9 mouse cellular contexts compared by ENCODE assay signal in the genomic region with DNA sequence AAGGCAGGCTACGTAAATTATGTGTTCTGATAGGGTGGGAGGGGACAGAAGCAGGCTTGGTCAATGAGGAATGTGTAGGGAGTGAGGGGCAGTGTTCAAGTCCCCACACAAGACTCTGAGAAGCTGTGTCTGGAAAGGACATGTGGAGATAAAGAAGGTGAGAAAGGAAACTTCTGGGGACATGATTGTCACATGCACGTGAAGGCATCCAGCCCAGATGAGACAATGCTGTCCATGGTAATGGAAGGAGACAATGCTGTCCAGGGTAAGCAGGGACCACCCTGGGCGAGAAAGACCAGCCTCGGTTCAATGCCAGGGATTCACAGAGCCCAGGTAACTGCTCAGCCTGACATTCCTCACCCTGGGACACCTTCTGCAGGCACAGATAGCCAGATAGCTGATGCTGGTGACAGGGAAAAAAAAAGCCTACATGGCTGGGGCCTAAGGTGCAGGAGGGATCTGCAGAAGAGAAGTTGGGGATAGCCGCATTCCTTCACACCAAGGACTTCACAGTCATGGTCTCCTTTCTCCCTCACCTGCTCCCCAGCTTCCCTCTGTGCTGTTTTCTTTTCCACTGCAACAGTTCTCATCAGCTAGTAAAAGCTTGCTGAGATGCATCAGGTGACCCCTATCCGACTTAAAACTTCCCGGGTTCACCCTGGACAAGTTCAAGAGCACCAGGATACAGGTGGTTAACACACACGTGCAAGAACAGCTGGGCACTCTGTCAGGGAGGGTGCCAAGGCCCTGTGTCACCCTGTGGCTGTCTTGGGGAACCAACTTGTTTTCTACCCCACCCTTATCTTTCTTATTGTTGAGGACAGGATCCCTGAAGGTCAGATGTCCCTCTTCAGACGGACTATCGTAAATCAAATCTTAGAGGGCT. TPM values are rescaled to one million over a fixed set of nuclear protein-coding genes. Genes with fewer than 3 reads are reported as not detected.
DNase-seq lines count a peak whose midpoint lies in the region; ATAC-seq and TF ChIP-seq lines count a peak whose summit lies in the region.
"Had no signal": no experiment of that assay in that cellular context is flagged by ENCODE, and none has a peak within 500 bp of the region (broad histone marks: within the 10 kb centered on the region; RNA-seq: fewer than 3 reads in every experiment).

No protein-coding gene starts in this region.

- intact Hi-C loops in heart, postnatal 36 days (cut with DNase I), result loop anchor here (5.0 kb wide), 1 partner anchor 81 kb away; a partner anchor contains a TSS

- DNase-seq in heart, adult 11 months, result peak; percentile 82
- no peak for DNase-seq in heart, postnatal 36 days
- no peak for DNase-seq in midbrain, embryonic 10.5 days (ENCODE audit: low spot score)
- no peak for DNase-seq in liver, embryonic 13.5 days
- DNase-seq in stomach, postnatal 0 days (ENCODE audit: low spot score), result no peak
- no peak for DNase-seq in thymus, postnatal 14 days
- no peak for DNase-seq in urinary bladder, postnatal 36 days (ENCODE audit: low spot score in 2 of 2)

- peaks cover 26% of the 10 kb centered on the region for H3K4me1 ChIP-seq in midbrain, embryonic 10.5 days
- H3K4me1 ChIP-seq in midbrain, embryonic 16.5 days (ENCODE audit: control insufficient read depth, insufficient read depth, low read length), result peaks cover 10% of the 10 kb centered on the region
- H3K4me1 ChIP-seq in liver, embryonic 13.5 days (replicated peaks), result peaks cover 61% of the 10 kb centered on the region
- H3K4me1 ChIP-seq in stomach, postnatal 0 days (replicated peaks; ENCODE audit: control insufficient read depth, insufficient read depth), result no peaks in the 10 kb centered on the region

- H3K27me3 ChIP-seq in midbrain, embryonic 10.5 days (ENCODE audit: low read depth, poor library complexity, severe bottlenecking), result peaks cover 14% of the 10 kb centered on the region
- H3K27me3 ChIP-seq in midbrain, embryonic 16.5 days (ENCODE audit: control insufficient read depth, insufficient read depth, low read depth, low read length), result no peaks in the 10 kb centered on the region
- H3K27me3 ChIP-seq in liver, embryonic 13.5 days, result no peaks in the 10 kb centered on the region
- no peaks in the 10 kb centered on the region for H3K27me3 ChIP-seq in stomach, postnatal 0 days (ENCODE audit: control insufficient read depth, insufficient read depth, low read length)
- H3K27me3 ChIP-seq: CH12.LX had no signal

- H3K4me3 ChIP-seq in midbrain, embryonic 10.5 days, result no peak overlapping the region
- H3K4me3 ChIP-seq in midbrain, embryonic 16.5 days (ENCODE audit: low read depth, low read length), result no peak overlapping the region
- peak overlapping the region; percentile 64 for H3K4me3 ChIP-seq in liver, embryonic 13.5 days (replicated peaks)
- no peak overlapping the region for H3K4me3 ChIP-seq in stomach, postnatal 0 days (ENCODE audit: low read depth, low read length)

- no peak for TF ChIP-seq CTCF in stomach, postnatal 0 days (IDR thresholded peaks at IDR 0.05; ENCODE audit: low read depth)

- H3K36me3 ChIP-seq in midbrain, embryonic 10.5 days, result no peaks in the 10 kb centered on the region
- no peaks in the 10 kb centered on the region for H3K36me3 ChIP-seq in midbrain, embryonic 16.5 days (ENCODE audit: control insufficient read depth, insufficient read depth, low read length)
- peaks cover 12% of the 10 kb centered on the region for H3K36me3 ChIP-seq in liver, embryonic 13.5 days
- H3K36me3 ChIP-seq in stomach, postnatal 0 days (ENCODE audit: control insufficient read depth, insufficient read depth, low read length), result no peaks in the 10 kb centered on the region

- no peak for ATAC-seq in midbrain, embryonic 16.5 days
- ATAC-seq in liver, embryonic 13.5 days (ENCODE audit: low read depth), result no peak
- no peak for ATAC-seq in stomach, postnatal 0 days (ENCODE audit: low FRiP score, low TSS enrichment)

- no peaks in the 10 kb centered on the region; the same call in 1 of the 2 replicates for H3K9me3 ChIP-seq in midbrain, embryonic 10.5 days (replicated peaks)
- H3K9me3 ChIP-seq in midbrain, embryonic 16.5 days (replicated peaks; ENCODE audit: control insufficient read depth, low read length, poor library complexity, severe bottlenecking), result no peaks in the 10 kb centered on the region
- no peaks in the 10 kb centered on the region for H3K9me3 ChIP-seq in liver, embryonic 13.5 days (replicated peaks)
- H3K9me3 ChIP-seq in stomach, postnatal 0 days (ENCODE audit: control insufficient read depth, low read length), result no peaks in the 10 kb centered on the region

- 78% methylated on average over 10 of the region's 10 CpGs for WGBS in midbrain, embryonic 10.5 days
- 81% methylated on average over 10 of the region's 10 CpGs for WGBS in midbrain, embryonic 16.5 days
- WGBS in liver, embryonic 13.5 days (ENCODE audit: insufficient replicate concordance), result 74% methylated on average over 10 of the region's 10 CpGs
- WGBS in stomach, postnatal 0 days, result 69% methylated on average over 10 of the region's 10 CpGs

- H3K27ac ChIP-seq in midbrain, embryonic 10.5 days (replicated peaks), result peak overlapping the region; percentile 76
- H3K27ac ChIP-seq in midbrain, embryonic 16.5 days (ENCODE audit: low read length), result no peak overlapping the region
- peak overlapping the region; percentile 85 for H3K27ac ChIP-seq in liver, embryonic 13.5 days
- no peak overlapping the region for H3K27ac ChIP-seq in stomach, postnatal 0 days (replicated peaks)

- no peak for TF ChIP-seq EP300 in stomach, postnatal 0 days (optimal IDR thresholded peaks at IDR 0.05)

- no peak overlapping the region for H3K9ac ChIP-seq in midbrain, embryonic 16.5 days (ENCODE audit: low read depth, low read length)
- H3K9ac ChIP-seq in liver, embryonic 13.5 days, result peak overlapping the region; percentile 78
- no peak overlapping the region for H3K9ac ChIP-seq in stomach, postnatal 0 days (ENCODE audit: low read length)

- H3K4me2 ChIP-seq in midbrain, embryonic 16.5 days (ENCODE audit: low read length), result no peak overlapping the region
- peak overlapping the region; percentile 91 for H3K4me2 ChIP-seq in liver, embryonic 13.5 days
- H3K4me2 ChIP-seq in stomach, postnatal 0 days (replicated peaks; ENCODE audit: low read depth), result peak overlapping the region; percentile 67

RNA-seq across cellular contexts. Expression of a gene that starts 21.9 kb away (rescaled TPM):
- 1 to 10 TPM; 1.4 to 2.3 TPM for total RNA-seq in heart, postnatal 36 days (2021)
- 0.15 and 0.41 TPM in 2 replicates for polyA plus RNA-seq in midbrain, embryonic 10.5 days (2016; fragmentation: Nextera tagmentation; extraction: Ambion mirVana)
- polyA plus RNA-seq in midbrain, embryonic 16.5 days (2015; fragmentation: Nextera tagmentation; extraction: Ambion mirVana), result 0.23 and 0.73 TPM in 2 replicates
- 0.80 and 0.88 TPM in 2 replicates for polyA plus RNA-seq in liver, embryonic 13.5 days (2015; fragmentation: Nextera tagmentation; extraction: Ambion mirVana)
- 0.62 and 0.93 TPM in 2 replicates for polyA plus RNA-seq in stomach, postnatal 0 days (2015; fragmentation: Nextera tagmentation; extraction: Ambion mirVana)

Comparison
In these comparisons a context has a peak if more than half of its experiments do, and no peak if none do; other contexts are left out.
1. H3K27ac ChIP-seq: peak in midbrain, embryonic 10.5 days (single experiment) and liver, embryonic 13.5 days (single experiment); none in midbrain, embryonic 16.5 days (single experiment) and stomach, postnatal 0 days (single experiment).